Mouse (Mus musculus) testis, adult 2 months (tissue): ENCODE data around the gene Endou. TPM values are rescaled to one million over a fixed set of nuclear protein-coding genes. Genes with fewer than 3 reads are reported as not detected.

Source experiments
- H3K27ac ChIP-seq: fragments of 200-500 bp; 2 replicates; pipeline ENCODE4 v1.5.1; 2012; ENCODE audit warnings: low read depth, low read length; ENCODE audit not compliant: control insufficient read depth, insufficient read depth
- H3K27me3 ChIP-seq: fragments of 200-500 bp; 2 replicates; pipeline ENCODE4 v1.6.1; 2012; ENCODE audit warnings: mild to moderate bottlenecking, low read length, moderate library complexity; ENCODE audit not compliant: control insufficient read depth, insufficient read depth
- H3K36me3 ChIP-seq: fragments of 200-500 bp; 2 replicates; pipeline ENCODE4 v1.6.1; 2012; ENCODE audit warnings: mild to moderate bottlenecking, low read length; ENCODE audit not compliant: control insufficient read depth, insufficient read depth
- H3K4me1 ChIP-seq: fragments of 200-500 bp; 2 replicates; pipeline ENCODE4 v1.6.1; 2012; ENCODE audit warnings: low read length; ENCODE audit not compliant: control insufficient read depth, insufficient read depth
- H3K4me3 ChIP-seq: fragments of 200-500 bp; 2 replicates; pipeline ENCODE4 v1.5.1; 2012; ENCODE audit warnings: low read depth, mild to moderate bottlenecking, low read length, moderate library complexity, mixed read lengths; ENCODE audit not compliant: control insufficient read depth
- CTCF ChIP-seq: fragments of 200-500 bp; IDR thresholded peaks from 2 replicates; pipeline ENCODE4 v1.5.1; 2012; ENCODE audit warnings: low read depth, mild to moderate bottlenecking, inconsistent platforms, low read length, moderate library complexity; ENCODE audit not compliant: control insufficient read depth, insufficient read depth, insufficient replicate concordance
- POLR2A ChIP-seq: fragments of 200-500 bp; IDR thresholded peaks from 2 replicates; pipeline ENCODE4 v1.6.1; 2012; ENCODE audit warnings: low read depth, mild to moderate bottlenecking, inconsistent platforms, low read length, moderate library complexity; ENCODE audit not compliant: control insufficient read depth
- polyA plus RNA-seq: library from polyadenylated mRNA; depleted of rRNA; stranded (reverse); fragments of >200 nt; gene quantifications from 2 replicates; pipeline ENCODE4 v1.2.3, GENCODE M21; 2012

Gene Endou
- polyA plus RNA-seq, 1 experiment: 0.89 TPM

- H3K27ac ChIP-seq: no peak overlapping the region
- peaks cover 4% of the 10 kb centered on the region; the same call in 1 of the 2 replicates for H3K4me1 ChIP-seq
- H3K27me3 ChIP-seq: no peaks in the 10 kb centered on the region
- TF ChIP-seq POLR2A: no peak
- no peak for TF ChIP-seq CTCF
- no peaks in the 10 kb centered on the region for H3K36me3 ChIP-seq
- H3K4me3 ChIP-seq: no peak overlapping the region
Observed at GRCm38 (mm10) chr15:97710906-97711305, 20.2 kb downstream of the Endou start.

DNA sequence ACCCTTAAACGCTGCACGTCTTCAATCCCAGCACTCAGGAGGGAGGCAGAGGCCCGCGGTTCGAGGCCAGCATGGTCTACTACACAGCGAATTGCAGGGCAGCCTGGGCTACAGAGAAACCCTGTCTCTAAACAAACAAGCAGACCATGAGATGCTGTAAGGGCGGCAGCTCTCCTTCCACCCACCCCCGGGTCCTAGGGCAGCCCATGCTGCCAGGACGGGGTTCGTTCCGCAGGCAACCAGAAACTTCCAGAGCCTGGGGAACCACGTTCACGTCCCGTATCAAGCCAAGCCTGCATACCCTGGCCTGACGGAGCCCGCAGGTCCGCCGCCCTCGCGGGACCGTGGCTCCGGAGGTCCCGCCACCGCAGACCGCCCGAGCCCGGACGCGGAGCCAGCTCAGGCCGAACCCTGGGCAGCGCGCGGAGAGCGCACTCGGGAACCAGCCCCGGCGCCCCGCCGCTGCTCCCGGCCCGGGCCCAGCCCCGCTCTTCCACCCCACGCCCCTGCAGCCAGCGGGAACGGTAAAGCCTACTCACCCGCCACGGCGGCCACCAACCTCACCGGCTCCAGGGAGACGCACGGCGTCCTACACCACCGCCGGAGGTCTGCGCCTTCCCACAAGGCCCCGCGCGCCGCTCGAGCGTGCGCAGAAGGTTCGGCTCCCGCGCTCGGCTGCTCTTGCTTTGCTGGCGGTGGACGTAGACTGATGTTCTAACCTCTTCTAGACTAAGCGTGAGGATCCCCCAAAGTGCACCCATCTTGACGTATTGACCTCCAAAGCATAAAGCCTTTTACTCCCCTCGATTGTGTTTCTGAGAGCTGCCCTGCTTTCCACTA lies 25.7 kb downstream of the Endou start, which contains the start of gene Rpap3:
Gene Rpap3 (minus strand): TSS at position 615 of the 840 bp plus-strand sequence.
- H3K36me3 ChIP-seq: no peaks in the 10 kb centered on the region
- peak within 1 kb of the TSS; percentile 5; the same call in 1 of the 2 replicates for H3K27ac ChIP-seq
- peak within 1 kb of the TSS; percentile 92 for H3K4me3 ChIP-seq
- peaks cover 3% of the 10 kb centered on the region for H3K4me1 ChIP-seq
- no peaks in the 10 kb centered on the region for H3K27me3 ChIP-seq
- TF ChIP-seq CTCF: no peak
- TF ChIP-seq POLR2A: peak; percentile 84

- no peak overlapping the region for H3K27ac ChIP-seq
- no peak for TF ChIP-seq POLR2A
- TF ChIP-seq CTCF: no peak
- peaks cover 2% of the 10 kb centered on the region; the same call in 1 of the 2 replicates for H3K36me3 ChIP-seq
Observed at GRCm38 (mm10) chr15:97696616-97697015, 34.5 kb downstream of the Endou start.

GRCm38 (mm10) chr15:97693411-97693810 lies 37.7 kb downstream of the Endou start:
- no peaks in the 10 kb centered on the region for H3K4me1 ChIP-seq
- H3K27me3 ChIP-seq: no peaks in the 10 kb centered on the region
- peaks cover 2% of the 10 kb centered on the region for H3K36me3 ChIP-seq
- no peak overlapping the region for H3K27ac ChIP-seq
- no peak for TF ChIP-seq CTCF
- TF ChIP-seq POLR2A: no peak
- H3K4me3 ChIP-seq: no peak overlapping the region

More at GRCm38 (mm10) chr15:97696616-97697015, 34.5 kb downstream of the Endou start:
- Histone ChIP-seq H3K4me3 (no peak overlapping the region), H3K4me1 (no peaks in the 10 kb centered on the region), H3K27me3 (no peaks in the 10 kb centered on the region)

GRCm38 (mm10) chr15:97684118-97684517 lies 47.0 kb downstream of the Endou start:
- Histone ChIP-seq H3K27ac (no peak overlapping the region), H3K4me1 (no peaks in the 10 kb centered on the region), H3K36me3 (0 out of 2 replicates have a peak, but pooled peaks cover 1% of the 10 kb centered on the region), H3K27me3 (no peaks in the 10 kb centered on the region), H3K4me3 (no peak overlapping the region)
- TF ChIP-seq POLR2A (no peak), CTCF (no peak)

DNA sequence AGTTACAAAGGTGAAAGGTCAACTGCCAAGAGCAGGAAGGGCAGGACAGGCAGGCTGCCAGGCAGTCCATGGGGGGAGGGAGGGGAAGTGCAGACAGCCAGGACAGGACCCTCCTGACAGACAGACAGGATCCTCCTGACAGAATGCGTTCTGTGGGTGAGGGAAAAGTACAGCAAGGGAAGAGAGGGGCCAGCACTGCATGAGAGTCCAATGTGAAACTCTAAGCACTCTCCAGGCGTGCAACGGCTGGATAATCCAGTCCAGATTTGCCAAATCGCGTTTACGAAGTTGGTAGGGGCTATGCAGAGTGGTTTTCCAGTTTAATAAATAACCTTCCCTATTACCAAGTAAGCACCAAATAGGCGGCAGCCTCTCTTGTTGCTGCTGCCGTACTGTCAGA lies 49.1 kb downstream of the Endou start:
- Histone ChIP-seq H3K36me3 (0 out of 2 replicates have a peak, but pooled peaks cover 2% of the 10 kb centered on the region), H3K4me3 (no peak overlapping the region), H3K27ac (no peak overlapping the region), H3K4me1 (no peaks in the 10 kb centered on the region), H3K27me3 (no peaks in the 10 kb centered on the region)
- TF ChIP-seq POLR2A (no peak), CTCF (no peak)

DNA sequence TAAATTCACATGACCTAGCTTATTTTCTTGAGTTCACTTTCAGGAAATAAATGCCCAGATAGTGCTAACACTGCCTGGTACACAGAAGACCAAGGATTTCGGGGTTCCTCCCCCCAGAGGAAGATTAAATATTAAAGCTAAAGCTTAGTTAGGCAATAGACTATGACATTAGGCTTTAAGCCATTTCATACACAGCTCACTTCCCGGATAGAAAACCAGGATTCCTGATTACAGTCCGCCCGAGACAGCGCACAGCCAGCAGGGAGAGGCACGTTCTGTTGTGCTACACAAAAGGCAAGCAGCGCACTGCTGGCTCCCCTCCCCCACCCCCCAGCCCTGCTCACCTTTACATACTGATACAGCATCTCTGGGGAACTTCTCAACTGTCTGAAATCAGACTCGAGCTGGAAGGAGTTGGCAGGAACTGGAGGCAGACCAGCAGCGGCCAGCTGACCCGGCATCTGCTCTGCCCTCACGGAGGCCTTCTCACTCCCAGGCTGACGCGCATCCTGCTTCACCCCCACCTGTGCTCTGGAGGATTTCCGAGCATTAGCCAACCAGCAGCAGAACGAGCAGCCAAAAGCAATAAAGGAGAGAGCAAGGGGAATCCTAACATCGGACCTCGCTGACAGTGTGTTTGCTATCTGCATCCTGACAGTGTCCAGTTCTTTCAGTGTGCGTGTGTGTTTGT lies 51.0 kb downstream of the Endou start:
- TF ChIP-seq CTCF (no peak), POLR2A (no peak)

More for the DNA sequence above, 51.0 kb downstream of the Endou start:
- peaks cover 1% of the 10 kb centered on the region; the same call in 1 of the 2 replicates for H3K36me3 ChIP-seq
- H3K27me3 ChIP-seq: no peaks in the 10 kb centered on the region
- H3K27ac ChIP-seq: no peak overlapping the region
- no peak overlapping the region for H3K4me3 ChIP-seq
- H3K4me1 ChIP-seq: no peaks in the 10 kb centered on the region
